ENCODE assay signal across 11 mouse cellular contexts in genomic region chr14:50806469-50806868, GRCm38 (mm10). TPM values are rescaled to one million over a fixed set of nuclear protein-coding genes. Genes with fewer than 3 reads are reported as not detected.
A peak's percentile ranks its signal among the peaks of the same experiment; 100 is the strongest.
DNase-seq lines count a peak whose midpoint lies in the region; ATAC-seq and TF ChIP-seq lines count a peak whose summit lies in the region.
"Not testable (repeated sequence)": the region's sequence is repeated elsewhere in the genome, so short reads cannot be mapped to it uniquely, and the experiment has no call there.
"Had no signal": no experiment of that assay in that cellular context is flagged by ENCODE, and none has a peak within 500 bp of the region (broad histone marks: within the 10 kb centered on the region; RNA-seq: fewer than 3 reads in every experiment).

No protein-coding gene starts in this region.

- 0 out of 2 replicates have a peak overlapping the region, but pooled peaks have one; percentile 94 for H3K27ac ChIP-seq in embryonic facial prominence, embryonic 14.5 days (replicated peaks; ENCODE audit: low read depth, low read length)
- not testable (repeated sequence) for H3K27ac ChIP-seq in forebrain, postnatal 0 days (ENCODE audit: low read depth, low read length); hindbrain, embryonic 10.5 days; intestine, postnatal 0 days (ENCODE audit: low read depth, low read length); limb, embryonic 15.5 days
- 0 out of 2 replicates have a peak overlapping the region, but pooled peaks have one; percentile 36 for H3K27ac ChIP-seq in lung, embryonic 16.5 days (ENCODE audit: low read length)
- peak overlapping the region; percentile 83 for H3K27ac ChIP-seq in midbrain, postnatal 0 days (ENCODE audit: low read depth, low read length)

- H3K36me3 ChIP-seq in embryonic facial prominence, embryonic 14.5 days (ENCODE audit: control insufficient read depth, insufficient read depth, low read length): peaks cover 15% of the 10 kb centered on the region
- H3K36me3 ChIP-seq in forebrain, postnatal 0 days (ENCODE audit: insufficient read depth); intestine, postnatal 0 days (ENCODE audit: control insufficient read depth, insufficient read depth); limb, embryonic 15.5 days; lung, embryonic 16.5 days (ENCODE audit: control insufficient read depth, insufficient read depth, low read length); midbrain, postnatal 0 days (ENCODE audit: insufficient read depth, low read length): not testable (repeated sequence)
- H3K36me3 ChIP-seq in hindbrain, embryonic 10.5 days: peaks cover 17% of the 10 kb centered on the region

- H3K9ac ChIP-seq in embryonic facial prominence, embryonic 14.5 days (ENCODE audit: low read depth, low read length): peak overlapping the region; percentile 80; the same call in 1 of the 2 replicates
- H3K9ac ChIP-seq in forebrain, postnatal 0 days: 0 out of 2 replicates have a peak overlapping the region, but pooled peaks have one; percentile 2
- H3K9ac ChIP-seq in intestine, postnatal 0 days (ENCODE audit: low read depth, low read length); limb, embryonic 15.5 days; lung, embryonic 16.5 days (ENCODE audit: low read length); midbrain, postnatal 0 days (replicated peaks; ENCODE audit: low read length, poor library complexity, severe bottlenecking): not testable (repeated sequence)

- not testable (repeated sequence) for DNase-seq in embryonic facial prominence, embryonic 14.5 days (ENCODE audit: low spot score); forebrain, postnatal 0 days; hindbrain, embryonic 10.5 days (ENCODE audit: low spot score); midbrain, postnatal 0 days (ENCODE audit: low spot score)

- not testable (repeated sequence) for TF ChIP-seq CTCF in forebrain, postnatal 0 days (IDR thresholded peaks at IDR 0.05; ENCODE audit: low read depth); intestine, postnatal 0 days (IDR thresholded peaks at IDR 0.05; ENCODE audit: low read depth); midbrain, postnatal 0 days (IDR thresholded peaks at IDR 0.05)

- H3K4me2 ChIP-seq in embryonic facial prominence, embryonic 14.5 days (ENCODE audit: low read depth, low read length): peak overlapping the region; percentile 64
- peak overlapping the region; percentile 69 for H3K4me2 ChIP-seq in forebrain, postnatal 0 days (ENCODE audit: low read depth)
- peak overlapping the region; percentile 74; the same call in 1 of the 2 replicates for H3K4me2 ChIP-seq in intestine, postnatal 0 days (replicated peaks; ENCODE audit: low read depth)
- H3K4me2 ChIP-seq in limb, embryonic 15.5 days: peak overlapping the region; percentile 58
- H3K4me2 ChIP-seq in lung, embryonic 16.5 days (ENCODE audit: low read depth, low read length): peak overlapping the region; percentile 42
- H3K4me2 ChIP-seq in midbrain, postnatal 0 days (ENCODE audit: low read depth, low read length, poor library complexity, severe bottlenecking): peak overlapping the region; percentile 48

- not testable (repeated sequence) for H3K4me1 ChIP-seq in embryonic facial prominence, embryonic 14.5 days (ENCODE audit: control insufficient read depth, insufficient read depth, low read length); forebrain, postnatal 0 days (ENCODE audit: insufficient read depth); hindbrain, embryonic 10.5 days (replicated peaks); intestine, postnatal 0 days (replicated peaks; ENCODE audit: control insufficient read depth, insufficient read depth, low read length); limb, embryonic 15.5 days; lung, embryonic 16.5 days (replicated peaks; ENCODE audit: control insufficient read depth, insufficient read depth, low read length); midbrain, postnatal 0 days (ENCODE audit: insufficient read depth, low read length)

- H3K27me3 ChIP-seq in embryonic facial prominence, embryonic 14.5 days (replicated peaks; ENCODE audit: control insufficient read depth, insufficient read depth, low read length); forebrain, postnatal 0 days (ENCODE audit: insufficient read depth, low read length); hindbrain, embryonic 10.5 days (ENCODE audit: insufficient read depth, poor library complexity, severe bottlenecking); intestine, postnatal 0 days (replicated peaks; ENCODE audit: control insufficient read depth, insufficient read depth, low read length); limb, embryonic 15.5 days; lung, embryonic 16.5 days (ENCODE audit: control insufficient read depth, insufficient read depth, low read depth, low read length); midbrain, postnatal 0 days (ENCODE audit: insufficient read depth, low read length): not testable (repeated sequence)

- not testable (repeated sequence) for H3K9me3 ChIP-seq in embryonic facial prominence, embryonic 14.5 days (ENCODE audit: control insufficient read depth, low read length); forebrain, postnatal 0 days (ENCODE audit: low read length); hindbrain, embryonic 10.5 days; intestine, postnatal 0 days (ENCODE audit: control insufficient read depth); limb, embryonic 15.5 days; lung, embryonic 16.5 days (ENCODE audit: control insufficient read depth, low read length); midbrain, postnatal 0 days (ENCODE audit: low read length)

- peak overlapping the region; percentile 63 for H3K4me3 ChIP-seq in embryonic facial prominence, embryonic 14.5 days (ENCODE audit: low read depth, low read length)
- H3K4me3 ChIP-seq in forebrain, postnatal 0 days (ENCODE audit: low read depth, low read length): peak overlapping the region; percentile 67; the same call in 1 of the 2 replicates
- H3K4me3 ChIP-seq in hindbrain, embryonic 10.5 days: peak overlapping the region; percentile 61; the same call in 1 of the 2 replicates
- H3K4me3 ChIP-seq in intestine, postnatal 0 days (ENCODE audit: low read depth, low read length); lung, embryonic 16.5 days (ENCODE audit: low read length): not testable (repeated sequence)
- peak overlapping the region; percentile 56; the same call in 1 of the 2 replicates for H3K4me3 ChIP-seq in limb, embryonic 15.5 days
- H3K4me3 ChIP-seq in midbrain, postnatal 0 days (ENCODE audit: low read depth, low read length): peak overlapping the region; percentile 51

- not testable (repeated sequence) for ATAC-seq in embryonic facial prominence, embryonic 14.5 days (ENCODE audit: low read depth); forebrain, postnatal 0 days; intestine, postnatal 0 days; limb, embryonic 15.5 days (ENCODE audit: insufficient number of reproducible peaks, low FRiP score, low TSS enrichment, low read depth); lung, embryonic 16.5 days (ENCODE audit: low read depth); midbrain, postnatal 0 days (ENCODE audit: low FRiP score)

- WGBS in embryonic facial prominence, embryonic 14.5 days: 90% methylated on average over 5 of the region's 5 CpGs
- WGBS in forebrain, postnatal 0 days: 87% methylated on average over 5 of the region's 5 CpGs
- 92% methylated on average over 5 of the region's 5 CpGs for WGBS in hindbrain, embryonic 10.5 days
- 88% methylated on average over 5 of the region's 5 CpGs for WGBS in intestine, postnatal 0 days
- WGBS in limb, embryonic 15.5 days: 82% methylated on average over 5 of the region's 5 CpGs
- 81% methylated on average over 5 of the region's 5 CpGs for WGBS in lung, embryonic 16.5 days
- 87% methylated on average over 5 of the region's 5 CpGs for WGBS in midbrain, postnatal 0 days

RNA-seq across cellular contexts. Expression of gene Ccnb1ip1, which starts 1.1 kb away (rescaled TPM):
- not detected in 2 replicates for polyA plus RNA-seq in embryonic facial prominence, embryonic 14.5 days (2014; fragmentation: Nextera tagmentation; extraction: Ambion mirVana)
- 0.19 TPM in 1 of 2 replicates, not detected in the other for total RNA-seq in forebrain, postnatal 0 days (2014; rRNA removed)
- 0.09 TPM in 1 of 2 replicates, not detected in the other for polyA plus RNA-seq in forebrain, postnatal 0 days (2015; fragmentation: Nextera tagmentation; extraction: Ambion mirVana)
- not detected in 2 replicates for polyA plus RNA-seq in hindbrain, embryonic 10.5 days (2016; fragmentation: Nextera tagmentation; extraction: Ambion mirVana)
- polyA plus RNA-seq in intestine, postnatal 0 days (2015; fragmentation: Nextera tagmentation; extraction: Ambion mirVana): not detected in 2 replicates
- polyA plus RNA-seq in limb, embryonic 15.5 days (2015; fragmentation: Nextera tagmentation; extraction: Ambion mirVana): not detected in 2 replicates
- not detected in 2 replicates for polyA plus RNA-seq in lung, embryonic 16.5 days (2015; fragmentation: Nextera tagmentation; extraction: Ambion mirVana)
- total RNA-seq in midbrain, postnatal 0 days (2014; rRNA removed): not detected in 2 replicates
- not detected in 2 replicates for polyA plus RNA-seq in midbrain, postnatal 0 days (2015; fragmentation: Nextera tagmentation; extraction: Ambion mirVana)
- total RNA-seq: adrenal gland, postnatal 4 days; heart, postnatal 14 days; left cerebral cortex, adult 18-20 months had no signal
- polyA plus RNA-seq: thymus, postnatal 0 days had no signal

RNA-seq across cellular contexts. Expression of gene Parp2, which starts 1.2 kb away (rescaled TPM):
- polyA plus RNA-seq in embryonic facial prominence, embryonic 14.5 days (2014; fragmentation: Nextera tagmentation; extraction: Ambion mirVana): 53.3 and 57.2 TPM in 2 replicates
- total RNA-seq in forebrain, postnatal 0 days (2014; rRNA removed): 33.2 and 35.7 TPM in 2 replicates
- polyA plus RNA-seq in forebrain, postnatal 0 days (2015; fragmentation: Nextera tagmentation; extraction: Ambion mirVana): 30.3 and 34.4 TPM in 2 replicates
- 58.5 and 64.1 TPM in 2 replicates for polyA plus RNA-seq in hindbrain, embryonic 10.5 days (2016; fragmentation: Nextera tagmentation; extraction: Ambion mirVana)
- 35.4 and 36.7 TPM in 2 replicates for polyA plus RNA-seq in intestine, postnatal 0 days (2015; fragmentation: Nextera tagmentation; extraction: Ambion mirVana)
- 52.0 and 52.3 TPM in 2 replicates for polyA plus RNA-seq in limb, embryonic 15.5 days (2015; fragmentation: Nextera tagmentation; extraction: Ambion mirVana)
- 62.5 and 64.7 TPM in 2 replicates for polyA plus RNA-seq in lung, embryonic 16.5 days (2015; fragmentation: Nextera tagmentation; extraction: Ambion mirVana)
- 16.3 and 23.5 TPM in 2 replicates for total RNA-seq in midbrain, postnatal 0 days (2014; rRNA removed)
- 30.7 and 32.7 TPM in 2 replicates for polyA plus RNA-seq in midbrain, postnatal 0 days (2015; fragmentation: Nextera tagmentation; extraction: Ambion mirVana)

RNA-seq across cellular contexts. Expression of gene Ttc5, which starts 21.1 kb away (rescaled TPM):
- polyA plus RNA-seq in embryonic facial prominence, embryonic 14.5 days (2014; fragmentation: Nextera tagmentation; extraction: Ambion mirVana): 57.7 and 68.7 TPM in 2 replicates
- 101 and 114 TPM in 2 replicates for total RNA-seq in forebrain, postnatal 0 days (2014; rRNA removed)
- polyA plus RNA-seq in forebrain, postnatal 0 days (2015; fragmentation: Nextera tagmentation; extraction: Ambion mirVana): 92.8 and 100 TPM in 2 replicates
- polyA plus RNA-seq in hindbrain, embryonic 10.5 days (2016; fragmentation: Nextera tagmentation; extraction: Ambion mirVana): 108 and 123 TPM in 2 replicates
- polyA plus RNA-seq in intestine, postnatal 0 days (2015; fragmentation: Nextera tagmentation; extraction: Ambion mirVana): 30.5 and 31.0 TPM in 2 replicates
- polyA plus RNA-seq in limb, embryonic 15.5 days (2015; fragmentation: Nextera tagmentation; extraction: Ambion mirVana): 59.8 and 63.1 TPM in 2 replicates
- polyA plus RNA-seq in lung, embryonic 16.5 days (2015; fragmentation: Nextera tagmentation; extraction: Ambion mirVana): 68.6 and 71.7 TPM in 2 replicates
- 83.9 and 109 TPM in 2 replicates for total RNA-seq in midbrain, postnatal 0 days (2014; rRNA removed)
- 93.1 and 97.8 TPM in 2 replicates for polyA plus RNA-seq in midbrain, postnatal 0 days (2015; fragmentation: Nextera tagmentation; extraction: Ambion mirVana)
